ENCODE assay signal across 8 mouse cellular contexts in genomic region chr5:120578504-120579081, GRCm38 (mm10). TPM values are rescaled to one million over a fixed set of nuclear protein-coding genes. Genes with fewer than 3 reads are reported as not detected.
DNase-seq lines count a peak whose midpoint lies in the region; ATAC-seq lines count a peak whose summit lies in the region.

No protein-coding gene starts in this region.

- H3K27me3 ChIP-seq in hindbrain, embryonic 10.5 days (ENCODE audit: insufficient read depth, poor library complexity, severe bottlenecking): no peaks in the 10 kb centered on the region
- no peaks in the 10 kb centered on the region for H3K27me3 ChIP-seq in limb, embryonic 13.5 days

- H3K36me3 ChIP-seq in hindbrain, embryonic 10.5 days: peaks cover 30% of the 10 kb centered on the region
- peaks cover 25% of the 10 kb centered on the region for H3K36me3 ChIP-seq in limb, embryonic 13.5 days

- no peak overlapping the region for H3K4me3 ChIP-seq in hindbrain, embryonic 10.5 days
- H3K4me3 ChIP-seq in limb, embryonic 13.5 days: no peak overlapping the region

- H3K4me2 ChIP-seq in limb, embryonic 13.5 days (replicated peaks): peak overlapping the region; percentile 50

- H3K9me3 ChIP-seq in hindbrain, embryonic 10.5 days: no peaks in the 10 kb centered on the region
- no peaks in the 10 kb centered on the region for H3K9me3 ChIP-seq in limb, embryonic 13.5 days

- peak; percentile 78 for ATAC-seq in CD4-positive, CD25-positive, alpha-beta regulatory T cell, adult 4 months
- ATAC-seq in erythroid progenitor cell, adult 5-6 weeks (replicated peaks; ENCODE audit: low FRiP score, poor library complexity, severe bottlenecking): peak; percentile 23; the same call in 1 of the 2 replicates
- ATAC-seq in limb, embryonic 13.5 days (ENCODE audit: low FRiP score, low read depth): no peak

- peaks cover 47% of the 10 kb centered on the region for H3K4me1 ChIP-seq in hindbrain, embryonic 10.5 days (replicated peaks)
- H3K4me1 ChIP-seq in limb, embryonic 13.5 days: peaks cover 56% of the 10 kb centered on the region

- peak; percentile 73 for DNase-seq in 3134 (ENCODE audit: extremely low read depth, insufficient read length, low spot score)
- peak; percentile 42 for DNase-seq in hindbrain, embryonic 10.5 days (ENCODE audit: low spot score)
- peak; percentile 69 for DNase-seq in neural tube, embryonic 10.5 days (ENCODE audit: extremely low spot score, low spot score)
- peak; percentile 58 for DNase-seq in yolk sac, embryonic 10.5 days (ENCODE audit: low spot score)
- no peak for DNase-seq in right cerebral cortex, adult 2 months (ENCODE audit: low spot score in 2 of 2)

- WGBS in hindbrain, embryonic 10.5 days: 58% methylated on average over 12 of the region's 12 CpGs
- WGBS in limb, embryonic 13.5 days: 18% methylated on average over 12 of the region's 12 CpGs

- no peak overlapping the region for H3K9ac ChIP-seq in limb, embryonic 13.5 days

- peak overlapping the region; percentile 69 for H3K27ac ChIP-seq in hindbrain, embryonic 10.5 days
- peak overlapping the region; percentile 82 for H3K27ac ChIP-seq in limb, embryonic 13.5 days

RNA-seq across cellular contexts. Expression of gene Tpcn1, which starts 9.9 kb away (rescaled TPM):
- polyA plus RNA-seq in CD4-positive, CD25-positive, alpha-beta regulatory T cell, adult 4 months (2017; shearing (Covaris generic)): 10 to 100 TPM; 14.7 to 17.4 TPM
- 107 and 136 TPM in 2 replicates for total RNA-seq in erythroid progenitor cell, adult 5-6 weeks (2015; ENCODE audit: low replicate concordance)
- total RNA-seq in erythroid progenitor cell, adult 5-6 weeks (2017; ENCODE audit: low replicate concordance): 57.0 and 72.9 TPM in 2 replicates
- polyA plus RNA-seq in hindbrain, embryonic 10.5 days (2016; fragmentation: Nextera tagmentation; extraction: Ambion mirVana): 12.5 and 12.9 TPM in 2 replicates
- 23.7 and 24.0 TPM in 2 replicates for polyA plus RNA-seq in limb, embryonic 13.5 days (2015; fragmentation: Nextera tagmentation; extraction: Ambion mirVana)

RNA-seq across cellular contexts. Expression of gene Iqcd, which starts 10.2 kb away (rescaled TPM):
- 1 to 10 TPM in 1 of 2 experiments, under 1 TPM in 1; 0.40 to 1.1 TPM for polyA plus RNA-seq in CD4-positive, CD25-positive, alpha-beta regulatory T cell, adult 4 months (2017; shearing (Covaris generic))
- total RNA-seq in erythroid progenitor cell, adult 5-6 weeks (2015; ENCODE audit: low replicate concordance): 2.5 TPM in 1 of 2 replicates, not detected in the other
- 3.1 and 3.3 TPM in 2 replicates for total RNA-seq in erythroid progenitor cell, adult 5-6 weeks (2017; ENCODE audit: low replicate concordance)
- 1.3 and 2.8 TPM in 2 replicates for polyA plus RNA-seq in hindbrain, embryonic 10.5 days (2016; fragmentation: Nextera tagmentation; extraction: Ambion mirVana)
- 0.68 and 0.69 TPM in 2 replicates for polyA plus RNA-seq in limb, embryonic 13.5 days (2015; fragmentation: Nextera tagmentation; extraction: Ambion mirVana)

RNA-seq across cellular contexts. Expression of gene Rita1, which starts 33.8 kb away (rescaled TPM):
- polyA plus RNA-seq in CD4-positive, CD25-positive, alpha-beta regulatory T cell, adult 4 months (2017; shearing (Covaris generic)): 1 to 10 TPM; 2.2 to 6.3 TPM
- 0.72 TPM in 1 of 2 replicates, not detected in the other for total RNA-seq in erythroid progenitor cell, adult 5-6 weeks (2015; ENCODE audit: low replicate concordance)
- total RNA-seq in erythroid progenitor cell, adult 5-6 weeks (2017; ENCODE audit: low replicate concordance): 3.9 TPM in 1 of 2 replicates, not detected in the other
- polyA plus RNA-seq in hindbrain, embryonic 10.5 days (2016; fragmentation: Nextera tagmentation; extraction: Ambion mirVana): 19.0 and 19.6 TPM in 2 replicates
- 15.6 and 17.9 TPM in 2 replicates for polyA plus RNA-seq in limb, embryonic 13.5 days (2015; fragmentation: Nextera tagmentation; extraction: Ambion mirVana)

RNA-seq across cellular contexts. Expression of gene Ddx54, which starts 33.9 kb away (rescaled TPM):
- 10 to 100 TPM; 14.4 to 18.6 TPM for polyA plus RNA-seq in CD4-positive, CD25-positive, alpha-beta regulatory T cell, adult 4 months (2017; shearing (Covaris generic))
- 1.1 and 1.3 TPM in 2 replicates for total RNA-seq in erythroid progenitor cell, adult 5-6 weeks (2015; ENCODE audit: low replicate concordance)
- total RNA-seq in erythroid progenitor cell, adult 5-6 weeks (2017; ENCODE audit: low replicate concordance): 6.4 and 8.1 TPM in 2 replicates
- polyA plus RNA-seq in hindbrain, embryonic 10.5 days (2016; fragmentation: Nextera tagmentation; extraction: Ambion mirVana): 62.2 and 64.7 TPM in 2 replicates
- polyA plus RNA-seq in limb, embryonic 13.5 days (2015; fragmentation: Nextera tagmentation; extraction: Ambion mirVana): 46.5 and 47.2 TPM in 2 replicates

RNA-seq across cellular contexts. Expression of gene Cfap73, which starts 55.4 kb away (rescaled TPM):
- polyA plus RNA-seq in CD4-positive, CD25-positive, alpha-beta regulatory T cell, adult 4 months (2017; shearing (Covaris generic)): not detected
- not detected in 2 replicates for total RNA-seq in erythroid progenitor cell, adult 5-6 weeks (2015; ENCODE audit: low replicate concordance)
- not detected in 2 replicates for total RNA-seq in erythroid progenitor cell, adult 5-6 weeks (2017; ENCODE audit: low replicate concordance)
- 0.85 TPM in 1 of 2 replicates, not detected in the other for polyA plus RNA-seq in hindbrain, embryonic 10.5 days (2016; fragmentation: Nextera tagmentation; extraction: Ambion mirVana)
- not detected in 2 replicates for polyA plus RNA-seq in limb, embryonic 13.5 days (2015; fragmentation: Nextera tagmentation; extraction: Ambion mirVana)

Comparison
In these comparisons a context has a peak if more than half of its experiments do, and no peak if none do; other contexts are left out.
1. DNase-seq: peak in 3134 (single experiment), hindbrain, embryonic 10.5 days (single experiment), neural tube, embryonic 10.5 days (single experiment) and yolk sac, embryonic 10.5 days (single experiment); none in right cerebral cortex, adult 2 months (0 of 2).